Mouse (Mus musculus): ENCODE measurements at regions not wholly inside any gene's neighbourhood (a gene's known extent, or its start where the extent isn't known, plus 50 kb on each side); places are given as distances from the start of the nearest gene placed in this dataset.

- no peak for DNase-seq (ENCODE audit: low spot score)
- Histone ChIP-seq H3K9me3 (no peaks in the 10 kb centered on the region), H3K27ac (no peak overlapping the region), H3K27me3 (ENCODE audit: insufficient read depth, poor library complexity, severe bottlenecking) (no peaks in the 10 kb centered on the region), H3K36me3 (no peaks in the 10 kb centered on the region), H3K4me3 (no peak overlapping the region), H3K4me1 (replicated peaks) (no peaks in the 10 kb centered on the region)
- 84% methylated on average over 6 of the region's 6 CpGs for WGBS
Measured at GRCm38 (mm10) chr2:9805590-9805989, 75.5 kb upstream of the 4930412O13Rik start.

Data from hindbrain, embryonic 10.5 days (tissue).